Mouse (Mus musculus): ENCODE measurements around the gene Jtb.
A peak's percentile ranks its signal among the peaks of the same experiment; 100 is the strongest.

DNA sequence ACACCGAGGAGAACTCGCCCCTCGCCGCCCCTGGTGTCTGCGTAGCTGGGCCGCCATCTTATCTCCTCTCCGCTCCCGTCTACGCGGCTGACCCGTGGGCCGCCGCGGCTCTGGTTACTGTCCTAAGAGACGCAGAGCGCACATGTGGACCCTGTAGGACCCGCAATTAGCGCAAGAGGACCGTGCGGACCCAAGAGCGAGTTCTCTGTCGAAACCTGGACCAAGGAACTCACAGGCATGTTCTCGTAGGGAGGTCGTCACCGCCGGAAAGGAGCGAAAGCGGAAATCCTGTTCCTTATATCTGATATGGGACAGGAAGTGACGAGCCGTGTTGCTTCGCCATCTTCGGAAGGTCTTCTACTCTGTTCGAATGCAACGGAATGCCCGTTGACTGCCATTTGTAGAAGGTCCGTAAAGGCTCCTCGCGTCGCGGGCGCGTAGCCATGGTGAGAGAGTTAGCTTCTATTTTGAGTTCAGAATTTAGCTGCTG, 18.0 kb upstream of the Jtb start, which contains the start of the genes Rps27 and Rab13:
- TF ChIP-seq CTCF (IDR thresholded peaks at IDR 0.05; ENCODE audit: low read depth, low read length): no peak
- peak; percentile 84 for TF ChIP-seq POLR2A (IDR thresholded peaks at IDR 0.05; ENCODE audit: extremely low read depth, insufficient read depth, low read length)
